Mouse (Mus musculus) liver, adult 2 months (tissue): Measurements from ENCODE around the gene Lxn. TPM values are rescaled to one million over a fixed set of nuclear protein-coding genes. Genes with fewer than 3 reads are reported as not detected.
A peak's percentile ranks its signal among the peaks of the same experiment; 100 is the strongest.

ENCODE experiments used
- DNase-seq: peaks from one replicate; pipeline ENCODE4 v3.0.0-alpha.2; 2011; ENCODE audit warnings: low read depth, low spot score; ENCODE audit errors: extremely low read depth
- H3K27ac ChIP-seq: fragments of 200-500 bp; replicated peaks from 2 replicates; pipeline ENCODE4 v1.5.1; 2012; ENCODE audit warnings: low read depth, mild to moderate bottlenecking, control low read depth, inconsistent platforms, low read length; ENCODE audit not compliant: insufficient read depth
- H3K27me3 ChIP-seq: fragments of 200-500 bp; 2 replicates; pipeline ENCODE4 v1.6.1; 2012; ENCODE audit warnings: mild to moderate bottlenecking, moderate library complexity, low read length, inconsistent platforms; ENCODE audit not compliant: control insufficient read depth, insufficient read depth
- H3K36me3 ChIP-seq: fragments of 200-500 bp; 2 replicates; pipeline ENCODE4 v1.6.1; 2012; ENCODE audit warnings: low read length, inconsistent platforms; ENCODE audit not compliant: control insufficient read depth, insufficient read depth
- H3K4me1 ChIP-seq: fragments of 200-500 bp; 2 replicates; pipeline ENCODE4 v1.6.1; 2011; ENCODE audit warnings: low read length; ENCODE audit not compliant: control insufficient read depth, insufficient read depth
- H3K4me3 ChIP-seq: fragments of 200-500 bp; 2 replicates; pipeline ENCODE4 v1.5.1; 2011; ENCODE audit warnings: low read depth, mild to moderate bottlenecking, control low read depth, low read length, moderate library complexity; ENCODE audit not compliant: insufficient read depth
- H3K79me2 ChIP-seq: fragments of 200-500 bp; 2 replicates; pipeline ENCODE4 v1.6.1; 2012; ENCODE audit warnings: inconsistent platforms, mild to moderate bottlenecking, low read length, moderate library complexity; ENCODE audit not compliant: control insufficient read depth, insufficient read depth
- H3K9ac ChIP-seq: fragments of 200-500 bp; 2 replicates; pipeline ENCODE4 v1.6.1; 2012; ENCODE audit warnings: low read depth, mild to moderate bottlenecking, control low read depth, inconsistent platforms, low read length
- CTCF ChIP-seq: fragments of 200-500 bp; IDR thresholded peaks from 2 replicates; pipeline ENCODE4 v1.5.1; 2011; ENCODE audit warnings: low read depth, low read length, control low read depth
- POLR2A ChIP-seq: fragments of 200-500 bp; IDR thresholded peaks from 2 replicates; pipeline ENCODE4 v1.6.1; 2011; ENCODE audit warnings: low read length, control low read depth; ENCODE audit not compliant: insufficient read depth; ENCODE audit errors: extremely low read depth
- WGBS: fragments of 180-500 bp; shearing (Covaris S2); methylation state at CpG from one replicate; pipeline ENCODE4 v1.1.7; 2018; 5-methylcytosine and 5-hydroxymethylcytosine counted together
- polyA plus RNA-seq: library from polyadenylated mRNA; depleted of rRNA; stranded (reverse); fragments of >200 nt; gene quantifications from 2 replicates; pipeline ENCODE4 v1.2.3, GENCODE M21; 2012
- total RNA-seq: library from RNA; depleted of rRNA; stranded (reverse); fragments of >200 nt; gene quantifications from 2 replicates; pipeline ENCODE4 v1.2.3, GENCODE M21; 2014

The Lxn gene
- total and polyA plus RNA-seq, 2 experiments = 0.09 to 2.8 TPM

DNA sequence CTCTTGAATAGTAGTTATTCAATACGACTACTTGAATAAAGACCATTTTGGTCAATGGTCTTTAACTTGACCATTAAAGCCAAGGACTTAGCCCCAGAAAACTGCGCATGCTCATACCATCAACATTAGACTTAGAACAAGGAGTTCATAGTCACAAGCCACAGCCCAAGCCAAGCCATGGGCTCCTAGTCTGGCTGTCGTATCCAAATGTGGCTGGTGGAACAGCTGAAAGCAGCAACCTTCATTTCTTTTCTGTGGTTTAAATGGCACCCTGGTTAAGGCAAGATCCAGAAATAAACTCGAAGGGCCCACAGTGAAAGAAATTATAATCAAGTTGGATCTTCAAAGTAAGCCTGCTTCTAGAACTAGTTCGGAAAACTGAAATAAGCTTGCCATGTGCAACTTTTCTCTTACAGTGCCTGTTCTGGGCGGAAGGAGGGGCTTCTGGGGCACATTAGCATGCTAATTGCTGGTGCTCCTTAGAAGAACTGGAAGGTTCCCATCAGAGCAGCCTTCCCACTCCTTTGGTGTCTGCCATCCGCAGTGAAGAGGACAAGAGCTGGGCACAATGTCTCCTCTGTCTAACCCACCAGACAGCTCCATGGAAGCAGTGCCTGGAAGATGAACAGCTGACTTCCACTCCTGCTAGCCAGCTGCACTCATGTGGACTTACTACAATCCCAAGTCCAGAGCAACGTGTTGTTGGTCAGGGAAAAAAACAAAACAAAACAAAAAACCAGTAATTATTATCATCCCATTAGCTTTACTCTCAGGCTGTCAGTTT, 28.6 kb upstream of the Lxn start:
- 85% methylated on average over 8 of the region's 8 CpGs for WGBS
- H3K79me2 ChIP-seq = no peaks in the 10 kb centered on the region
- no peak overlapping the region for H3K27ac ChIP-seq
- no peak overlapping the region for H3K9ac ChIP-seq
- no peak for DNase-seq
- H3K4me3 ChIP-seq = no peak overlapping the region
- TF ChIP-seq CTCF (no peak), POLR2A (no peak)
- no peaks in the 10 kb centered on the region for H3K4me1 ChIP-seq
- H3K36me3 ChIP-seq = peaks cover 19% of the 10 kb centered on the region; the same call in 1 of the 2 replicates
- no peaks in the 10 kb centered on the region for H3K27me3 ChIP-seq

GRCm38 (mm10) chr3:67490156-67490555, 26.4 kb upstream of the Lxn start:
- TF ChIP-seq POLR2A (no peak), CTCF (no peak)
- peaks cover 24% of the 10 kb centered on the region; the same call in 1 of the 2 replicates for H3K36me3 ChIP-seq
- H3K27me3 ChIP-seq = no peaks in the 10 kb centered on the region
- H3K9ac ChIP-seq = no peak overlapping the region
- WGBS = 34% methylated on average over 4 of the region's 4 CpGs
- H3K4me3 ChIP-seq = no peak overlapping the region
- DNase-seq = peak; percentile 30
- H3K27ac ChIP-seq = no peak overlapping the region
- no peaks in the 10 kb centered on the region for H3K79me2 ChIP-seq
- no peaks in the 10 kb centered on the region for H3K4me1 ChIP-seq

DNA sequence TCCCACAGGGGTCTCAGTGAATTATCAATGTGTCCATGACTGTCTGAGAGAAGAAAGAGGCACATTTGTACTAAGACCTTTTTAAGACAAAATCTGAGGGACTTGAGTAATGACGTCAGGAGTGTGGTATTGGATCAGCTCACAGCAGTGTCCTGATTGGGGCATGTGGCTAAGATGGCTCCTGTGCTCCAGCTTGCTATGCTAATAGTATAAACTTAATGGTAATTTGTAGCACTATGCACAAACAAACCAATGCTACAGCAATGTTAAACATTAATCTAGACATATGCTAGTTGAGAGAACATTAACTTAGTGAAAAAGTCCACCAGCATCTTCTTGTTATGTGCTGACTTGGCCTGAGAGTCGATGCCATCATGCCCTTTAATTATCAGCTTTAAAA, 21.5 kb upstream of the Lxn start:
- H3K4me3 ChIP-seq = no peak overlapping the region
- H3K27ac ChIP-seq = no peak overlapping the region
- H3K36me3 ChIP-seq = peaks cover 19% of the 10 kb centered on the region; the same call in 1 of the 2 replicates
- H3K9ac ChIP-seq = no peak overlapping the region
- no peaks in the 10 kb centered on the region for H3K4me1 ChIP-seq
- no peaks in the 10 kb centered on the region for H3K27me3 ChIP-seq
- DNase-seq = no peak
- WGBS = 83% methylated on average over 2 of the region's 2 CpGs
- no peak for TF ChIP-seq POLR2A
- TF ChIP-seq CTCF = no peak
- no peaks in the 10 kb centered on the region for H3K79me2 ChIP-seq

GRCm38 (mm10) chr3:67482400-67482799, 18.7 kb upstream of the Lxn start:
- Histone ChIP-seq H3K4me3 (no peak overlapping the region), H3K36me3 (peaks cover 27% of the 10 kb centered on the region), H3K27ac (no peak overlapping the region), H3K27me3 (no peaks in the 10 kb centered on the region), H3K9ac (no peak overlapping the region), H3K4me1 (no peaks in the 10 kb centered on the region), H3K79me2 (no peaks in the 10 kb centered on the region)
- no peak for TF ChIP-seq CTCF
- TF ChIP-seq POLR2A = no peak
- WGBS = 93% methylated on average over 10 of the region's 10 CpGs
- no peak for DNase-seq

- Histone ChIP-seq H3K27me3 (no peaks in the 10 kb centered on the region), H3K79me2 (no peaks in the 10 kb centered on the region), H3K27ac (no peak overlapping the region), H3K4me1 (no peaks in the 10 kb centered on the region), H3K4me3 (no peak overlapping the region), H3K36me3 (peaks cover 36% of the 10 kb centered on the region), H3K9ac (no peak overlapping the region)
- no peak for DNase-seq
- TF ChIP-seq CTCF = no peak
- no peak for TF ChIP-seq POLR2A
- 96% methylated on average over 11 of the region's 11 CpGs for WGBS
Measured at GRCm38 (mm10) chr3:67479806-67480205, 16.1 kb upstream of the Lxn start.

- H3K79me2 ChIP-seq = no peaks in the 10 kb centered on the region
- no peak overlapping the region for H3K27ac ChIP-seq
- H3K36me3 ChIP-seq = peaks cover 39% of the 10 kb centered on the region
- H3K4me1 ChIP-seq = no peaks in the 10 kb centered on the region
- no peak for TF ChIP-seq CTCF
- no peak overlapping the region for H3K9ac ChIP-seq
- no peak for DNase-seq
- no peak overlapping the region for H3K4me3 ChIP-seq
- no peaks in the 10 kb centered on the region for H3K27me3 ChIP-seq
- WGBS = 85% methylated on average over 6 of the region's 6 CpGs
Measured at GRCm38 (mm10) chr3:67473438-67473837, 9.7 kb upstream of the Lxn start.
